Mouse (Mus musculus): Measurements from ENCODE around the gene Cfap97d1. TPM values are rescaled to one million over a fixed set of nuclear protein-coding genes. Genes with fewer than 3 reads are reported as not detected.

Gene Cfap97d1
- not detected for total RNA-seq (2021)
- long read RNA-seq, experiment 1, result 0 reads
- long read RNA-seq, experiment 2, result 0 reads

- intact Hi-C loops (cut with DNase I), result loop anchor here (5.0 kb wide), 1 partner anchor 153 kb away; no protein-coding TSS in a partner anchor
- DNase-seq, result peak; percentile 94 to 97
Observed at GRCm38 (mm10) chr11:101984054-101985025, at the start of gene Cfap97d1. TSS of gene Cfap97d1 (plus strand) at chr11:101984279.

GRCm38 (mm10) chr11:101935743-101936142 lies 48.3 kb upstream of the Cfap97d1 start:
- intact Hi-C loops (cut with DNase I), result no loop called here
- DNase-seq, result no peak

- DNase-seq, result no peak
- intact Hi-C loops (cut with DNase I), result no loop called here
Observed at GRCm38 (mm10) chr11:101936421-101936820, 47.7 kb upstream of the Cfap97d1 start.

GRCm38 (mm10) chr11:101937108-101937507 lies 47.0 kb upstream of the Cfap97d1 start:
- intact Hi-C loops (cut with DNase I), result no loop called here
- DNase-seq, result peak; percentile 61 to 68

- no peak for DNase-seq
- intact Hi-C loops (cut with DNase I), result no loop called here
Observed at GRCm38 (mm10) chr11:101943055-101943454, 41.0 kb upstream of the Cfap97d1 start.

- intact Hi-C loops (cut with DNase I), result no loop called here
Observed at GRCm38 (mm10) chr11:101946525-101946924, 37.6 kb upstream of the Cfap97d1 start.

GRCm38 (mm10) chr11:101950021-101950420 lies 34.1 kb upstream of the Cfap97d1 start:
- DNase-seq, result no peak
- intact Hi-C loops (cut with DNase I), result no loop called here

More at GRCm38 (mm10) chr11:101946525-101946924, 37.6 kb upstream of the Cfap97d1 start:
- DNase-seq, result no peak

- peak; percentile 70 for DNase-seq
- intact Hi-C loops (cut with DNase I), result no loop called here
Observed at GRCm38 (mm10) chr11:101952541-101953341, 31.3 kb upstream of the Cfap97d1 start.

- DNase-seq, result no peak
- intact Hi-C loops (cut with DNase I), result no loop called here
Observed at GRCm38 (mm10) chr11:101953441-101953840, 30.6 kb upstream of the Cfap97d1 start.

GRCm38 (mm10) chr11:101957476-101957875 lies 26.6 kb upstream of the Cfap97d1 start:
- no peak for DNase-seq
- intact Hi-C loops (cut with DNase I), result no loop called here

GRCm38 (mm10) chr11:101963043-101963442 lies 21.0 kb upstream of the Cfap97d1 start:
- DNase-seq, result no peak
- intact Hi-C loops (cut with DNase I), result no loop called here

- intact Hi-C loops (cut with DNase I), result no loop called here
- DNase-seq, result peak; percentile 50 to 51
Observed at GRCm38 (mm10) chr11:101963473-101964291, 20.4 kb upstream of the Cfap97d1 start.

- intact Hi-C loops (cut with DNase I), result loop anchor here (5.0 kb wide), 1 partner anchor 152 kb away; no protein-coding TSS in a partner anchor
- DNase-seq, result no peak
Observed at GRCm38 (mm10) chr11:101964647-101965046, 19.4 kb upstream of the Cfap97d1 start.

GRCm38 (mm10) chr11:101965553-101965952 lies 18.5 kb upstream of the Cfap97d1 start:
- DNase-seq, result no peak
- intact Hi-C loops (cut with DNase I), result loop anchor here (5.0 kb wide), 1 partner anchor 153 kb away; no protein-coding TSS in a partner anchor

- intact Hi-C loops (cut with DNase I), result loop anchor here (5.0 kb wide), 1 partner anchor 155 kb away; no protein-coding TSS in a partner anchor
- no peak for DNase-seq
Observed at GRCm38 (mm10) chr11:101966965-101967614, 17.0 kb upstream of the Cfap97d1 start, which contains the start of gene Sost. TSS of gene Sost (minus strand) at chr11:101967015.

- no peak for DNase-seq
- intact Hi-C loops (cut with DNase I), result loop anchor here (5.0 kb wide), 1 partner anchor 156 kb away; no protein-coding TSS in a partner anchor
Observed at GRCm38 (mm10) chr11:101968311-101968710, 15.8 kb upstream of the Cfap97d1 start.

GRCm38 (mm10) chr11:101968791-101969190 lies 15.3 kb upstream of the Cfap97d1 start:
- intact Hi-C loops (cut with DNase I), result loop anchor here (1.0 to 5.0 kb wide), 2 partner anchors 49 to 156 kb away; no protein-coding TSS in a partner anchor

GRCm38 (mm10) chr11:101969835-101970234 lies 14.2 kb upstream of the Cfap97d1 start:
- no peak for DNase-seq
- intact Hi-C loops (cut with DNase I), result loop anchor here (1.0 to 5.0 kb wide), 2 partner anchors 51 to 158 kb away; no protein-coding TSS in a partner anchor

More at GRCm38 (mm10) chr11:101968791-101969190, 15.3 kb upstream of the Cfap97d1 start:
- peak; percentile 81 to 88 for DNase-seq

GRCm38 (mm10) chr11:101971410-101971809 lies 12.7 kb upstream of the Cfap97d1 start:
- intact Hi-C loops (cut with DNase I), result no loop called here
- DNase-seq, result peak; percentile 50 to 73

Data from heart, postnatal 14 days (tissue).